ENCODE assay signal across 8 mouse cellular contexts in the genomic region with DNA sequence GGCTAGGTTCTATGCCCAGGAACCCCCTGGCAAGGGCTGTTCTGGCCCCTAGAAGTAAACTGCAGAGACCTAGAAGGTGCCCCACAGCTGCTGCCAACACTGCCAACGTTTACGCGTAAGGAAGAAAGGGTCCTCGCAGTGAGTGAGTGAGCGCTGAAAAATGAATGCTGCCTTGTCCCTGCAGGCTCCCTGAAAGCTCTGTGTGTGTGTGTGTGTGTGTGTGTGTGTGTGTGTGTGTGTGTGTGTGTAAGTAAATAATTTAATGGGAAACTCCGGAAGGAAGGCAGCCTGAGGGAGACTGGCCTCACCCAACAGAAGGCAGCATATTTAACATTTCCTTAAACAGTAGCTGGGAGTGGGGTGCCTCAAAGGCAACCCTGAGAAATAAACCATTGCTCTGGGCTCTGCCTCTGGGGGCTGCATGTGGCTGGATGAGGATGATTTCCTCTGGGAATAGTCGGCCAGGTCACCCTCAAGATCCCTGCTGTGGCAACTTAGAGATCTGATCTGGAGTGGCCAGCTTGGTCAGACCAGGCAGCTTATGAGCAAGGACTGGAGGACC. TPM values are rescaled to one million over a fixed set of nuclear protein-coding genes. Genes with fewer than 3 reads are reported as not detected.
DNase-seq lines count a peak whose midpoint lies in the region; ATAC-seq and TF ChIP-seq lines count a peak whose summit lies in the region.

No protein-coding gene starts in this region.

- WGBS in neural tube, embryonic 11.5 days, result 68% methylated on average over 7 of the region's 7 CpGs
- 47% methylated on average over 7 of the region's 7 CpGs for WGBS in hindbrain, embryonic 13.5 days
- WGBS in lung, embryonic 14.5 days, result 13% methylated on average over 7 of the region's 7 CpGs

- no peaks in the 10 kb centered on the region for H3K27me3 ChIP-seq in neural tube, embryonic 11.5 days (ENCODE audit: control insufficient read depth, insufficient read depth, low read length)
- H3K27me3 ChIP-seq in hindbrain, embryonic 13.5 days, result no peaks in the 10 kb centered on the region
- H3K27me3 ChIP-seq in lung, embryonic 14.5 days (ENCODE audit: insufficient read depth, low read length), result no peaks in the 10 kb centered on the region

- H3K27ac ChIP-seq in neural tube, embryonic 11.5 days (ENCODE audit: low read depth, low read length), result 0 out of 2 replicates have a peak overlapping the region, but pooled peaks have one; percentile 49
- H3K27ac ChIP-seq in hindbrain, embryonic 13.5 days, result peak overlapping the region; percentile 74
- H3K27ac ChIP-seq in lung, embryonic 14.5 days (ENCODE audit: low read depth), result peak overlapping the region; percentile 96

- no peaks in the 10 kb centered on the region for H3K9me3 ChIP-seq in neural tube, embryonic 11.5 days (ENCODE audit: control insufficient read depth, low read length)
- no peaks in the 10 kb centered on the region for H3K9me3 ChIP-seq in hindbrain, embryonic 13.5 days
- H3K9me3 ChIP-seq in lung, embryonic 14.5 days (ENCODE audit: low read depth, low read length), result no peaks in the 10 kb centered on the region

- H3K36me3 ChIP-seq in neural tube, embryonic 11.5 days (ENCODE audit: control insufficient read depth, insufficient read depth, low read length), result no peaks in the 10 kb centered on the region
- H3K36me3 ChIP-seq in hindbrain, embryonic 13.5 days, result no peaks in the 10 kb centered on the region
- H3K36me3 ChIP-seq in lung, embryonic 14.5 days (ENCODE audit: insufficient read depth), result no peaks in the 10 kb centered on the region

- peaks cover 3% of the 10 kb centered on the region; the same call in 1 of the 2 replicates for H3K4me1 ChIP-seq in neural tube, embryonic 11.5 days (ENCODE audit: control insufficient read depth, insufficient read depth, low read length)
- H3K4me1 ChIP-seq in hindbrain, embryonic 13.5 days (replicated peaks), result peaks cover 26% of the 10 kb centered on the region
- H3K4me1 ChIP-seq in lung, embryonic 14.5 days (ENCODE audit: insufficient read depth), result peaks cover 26% of the 10 kb centered on the region

- no peak for ATAC-seq in neural tube, embryonic 11.5 days (ENCODE audit: insufficient read depth, low FRiP score, low TSS enrichment)
- no peak for ATAC-seq in hindbrain, embryonic 13.5 days (ENCODE audit: low FRiP score)
- no peak for ATAC-seq in lung, embryonic 14.5 days (ENCODE audit: insufficient read depth)

- DNase-seq in neural tube, embryonic 11.5 days (ENCODE audit: low spot score), result no peak
- DNase-seq in neural tube, embryonic 10.5 days (ENCODE audit: extremely low spot score, low spot score), result no peak
- DNase-seq in lung, embryonic 14.5 days, result peak; percentile 69
- peak; percentile 64 for DNase-seq in thymus, postnatal 4 days
- DNase-seq in urinary bladder, adult 18-20 months (ENCODE audit: low spot score in 2 of 2), result no peak
- no peak for DNase-seq in cerebellum, postnatal 36 days
- no peak for DNase-seq in ovary, postnatal 36 days (ENCODE audit: low spot score)

- no peak overlapping the region for H3K4me3 ChIP-seq in neural tube, embryonic 11.5 days (ENCODE audit: low read depth, low read length)
- no peak overlapping the region for H3K4me3 ChIP-seq in hindbrain, embryonic 13.5 days
- H3K4me3 ChIP-seq in lung, embryonic 14.5 days (ENCODE audit: low read depth, low read length), result no peak overlapping the region

- H3K9ac ChIP-seq in neural tube, embryonic 11.5 days (ENCODE audit: low read length), result no peak overlapping the region
- peak overlapping the region; percentile 43 for H3K9ac ChIP-seq in hindbrain, embryonic 13.5 days
- peak overlapping the region; percentile 40; the same call in 1 of the 2 replicates for H3K9ac ChIP-seq in lung, embryonic 14.5 days

- H3K4me2 ChIP-seq in neural tube, embryonic 11.5 days (ENCODE audit: low read depth), result no peak overlapping the region
- H3K4me2 ChIP-seq in hindbrain, embryonic 13.5 days, result no peak overlapping the region
- H3K4me2 ChIP-seq in lung, embryonic 14.5 days, result peak overlapping the region; percentile 15; the same call in 1 of the 2 replicates

- no peak for TF ChIP-seq CTCF in lung, embryonic 14.5 days (IDR thresholded peaks at IDR 0.05; ENCODE audit: low read depth)

RNA-seq across cellular contexts. Expression of gene Ptma, which starts 34.9 kb away (rescaled TPM):
- polyA plus RNA-seq in neural tube, embryonic 11.5 days (2014; fragmentation: Nextera tagmentation; extraction: Ambion mirVana), result 2,926 and 3,268 TPM in 2 replicates
- polyA plus RNA-seq in hindbrain, embryonic 13.5 days (2015; fragmentation: Nextera tagmentation; extraction: Ambion mirVana), result 2,123 and 2,193 TPM in 2 replicates
- 3,453 and 3,547 TPM in 2 replicates for polyA plus RNA-seq in lung, embryonic 14.5 days (2014; fragmentation: Nextera tagmentation; extraction: Ambion mirVana)

Comparison
In these comparisons a context has a peak if more than half of its experiments do, and no peak if none do; other contexts are left out.
1. DNase-seq: peak in lung, embryonic 14.5 days (single experiment) and thymus, postnatal 4 days (single experiment); none in neural tube, embryonic 11.5 days (single experiment), neural tube, embryonic 10.5 days (single experiment), urinary bladder, adult 18-20 months (0 of 2), cerebellum, postnatal 36 days (0 of 2) and ovary, postnatal 36 days (single experiment).
2. Peak in every context shown above with its lines, with median percentiles within 50 percentile points of each other: H3K27ac ChIP-seq.